Mouse (Mus musculus) thymus, adult 2 months (tissue): ENCODE data around the gene Slc7a6os. TPM values are rescaled to one million over a fixed set of nuclear protein-coding genes. Genes with fewer than 3 reads are reported as not detected.
"Not testable (repeated sequence)": the region's sequence is repeated elsewhere in the genome, so short reads cannot be mapped to it uniquely, and the experiment has no call there.

Source experiments
- DNase-seq: peaks from one replicate; pipeline ENCODE4 v3.0.0; 2021
- H3K27ac ChIP-seq: fragments of 200-500 bp; 2 replicates; pipeline ENCODE4 v1.5.1; 2012; ENCODE audit warnings: low read length, control low read depth; ENCODE audit not compliant: control insufficient read depth, insufficient read depth
- H3K27me3 ChIP-seq: fragments of 200-500 bp; 2 replicates; pipeline ENCODE4 v1.6.1; 2012; ENCODE audit warnings: mild to moderate bottlenecking, low read length, moderate library complexity, mixed read lengths; ENCODE audit not compliant: control insufficient read depth, insufficient read depth
- H3K36me3 ChIP-seq: fragments of 200-500 bp; 2 replicates; pipeline ENCODE4 v1.6.1; 2012; ENCODE audit warnings: mild to moderate bottlenecking, low read length, moderate library complexity; ENCODE audit not compliant: control insufficient read depth, insufficient read depth
- H3K4me1 ChIP-seq: fragments of 200-500 bp; replicated peaks from 2 replicates; pipeline ENCODE4 v1.6.1; 2012; ENCODE audit warnings: low read length; ENCODE audit not compliant: control insufficient read depth, insufficient read depth
- H3K4me3 ChIP-seq: fragments of 200-500 bp; 2 replicates; pipeline ENCODE4 v1.5.1; 2012; ENCODE audit warnings: mild to moderate bottlenecking, low read length, control low read depth, moderate library complexity; ENCODE audit not compliant: control insufficient read depth, insufficient read depth
- CTCF ChIP-seq: fragments of 200-500 bp; IDR thresholded peaks from 2 replicates; pipeline ENCODE4 v1.5.1; 2012; ENCODE audit warnings: mild to moderate bottlenecking, control low read depth, low read length, moderate library complexity, borderline replicate concordance; ENCODE audit not compliant: control insufficient read depth, poor library complexity, insufficient read depth; ENCODE audit errors: extremely low read depth
- POLR2A ChIP-seq: fragments of 200-500 bp; IDR thresholded peaks from 2 replicates; pipeline ENCODE4 v1.6.1; 2012; ENCODE audit warnings: mild to moderate bottlenecking, low read length, control low read depth, moderate library complexity; ENCODE audit not compliant: control insufficient read depth, poor library complexity, insufficient read depth; ENCODE audit errors: extremely low read depth
- WGBS: fragments of 180-500 bp; shearing (Covaris S2); methylation state at CpG from one replicate; pipeline ENCODE4 v1.1.7; 2018; 5-methylcytosine and 5-hydroxymethylcytosine counted together
- polyA plus RNA-seq: library from polyadenylated mRNA; depleted of rRNA; stranded (reverse); fragments of >200 nt; gene quantifications from 2 replicates; pipeline ENCODE4 v1.2.3, GENCODE M21; 2012

The Slc7a6os gene
- polyA plus RNA-seq, 1 experiment, result 44.9 TPM

- DNase-seq, result peak; percentile 38
- no peaks in the 10 kb centered on the region for H3K36me3 ChIP-seq
- WGBS, result 1% methylated on average over 35 of the region's 35 CpGs
- H3K4me3 ChIP-seq, result peak overlapping the region; percentile 82
- H3K27ac ChIP-seq, result no peak overlapping the region
- TF ChIP-seq CTCF, result no peak
- no peak for TF ChIP-seq POLR2A
- 0 out of 2 replicates have a peak, but pooled peaks cover 3% of the 10 kb centered on the region for H3K4me1 ChIP-seq
- no peaks in the 10 kb centered on the region for H3K27me3 ChIP-seq
Measured at GRCm38 (mm10) chr8:106210035-106210731, 552 bp downstream of the Slc7a6os start.

GRCm38 (mm10) chr8:106199596-106199995 lies 11.1 kb downstream of the Slc7a6os start:
- not testable (repeated sequence) for DNase-seq, H3K27me3 ChIP-seq, H3K27ac ChIP-seq, H3K4me3 ChIP-seq, H3K4me1 ChIP-seq
- WGBS, result 96% methylated on average over 3 of the region's 3 CpGs
- peaks cover 71% of the 10 kb centered on the region for H3K36me3 ChIP-seq

- peak; percentile 47 for DNase-seq
- TF ChIP-seq CTCF, result no peak
- TF ChIP-seq POLR2A, result no peak
- WGBS, result 38% methylated on average over 1 of the region's 1 CpGs
- peaks cover 64% of the 10 kb centered on the region for H3K36me3 ChIP-seq
- no peaks in the 10 kb centered on the region for H3K27me3 ChIP-seq
- no peak overlapping the region for H3K27ac ChIP-seq
- H3K4me1 ChIP-seq, result no peaks in the 10 kb centered on the region
- no peak overlapping the region for H3K4me3 ChIP-seq
Measured at GRCm38 (mm10) chr8:106198741-106199140, 12.0 kb downstream of the Slc7a6os start.

- TF ChIP-seq POLR2A, result no peak
- TF ChIP-seq CTCF, result no peak
- Histone ChIP-seq H3K36me3 (peaks cover 33% of the 10 kb centered on the region), H3K4me3 (no peak overlapping the region), H3K4me1 (no peaks in the 10 kb centered on the region), H3K27me3 (no peaks in the 10 kb centered on the region), H3K27ac (no peak overlapping the region)
- DNase-seq, result no peak
- 93% methylated on average over 5 of the region's 5 CpGs for WGBS
Measured at GRCm38 (mm10) chr8:106194062-106194461, 16.7 kb downstream of the Slc7a6os start.

- Histone ChIP-seq H3K4me3 (no peak overlapping the region), H3K27me3 (no peaks in the 10 kb centered on the region), H3K4me1 (no peaks in the 10 kb centered on the region), H3K27ac (no peak overlapping the region), H3K36me3 (peaks cover 31% of the 10 kb centered on the region)
- TF ChIP-seq POLR2A (no peak), CTCF (no peak)
- 95% methylated on average over 6 of the region's 6 CpGs for WGBS
- no peak for DNase-seq
Measured at GRCm38 (mm10) chr8:106193162-106193561, 17.6 kb downstream of the Slc7a6os start.

GRCm38 (mm10) chr8:106191639-106192038 lies 19.1 kb downstream of the Slc7a6os start:
- Histone ChIP-seq H3K4me1 (no peaks in the 10 kb centered on the region), H3K27ac (no peak overlapping the region), H3K36me3 (peaks cover 18% of the 10 kb centered on the region), H3K27me3 (no peaks in the 10 kb centered on the region), H3K4me3 (no peak overlapping the region)
- no peak for TF ChIP-seq CTCF
- no peak for TF ChIP-seq POLR2A
- no peak for DNase-seq
- WGBS, result 97% methylated on average over 5 of the region's 5 CpGs

GRCm38 (mm10) chr8:106189162-106189561 lies 21.6 kb downstream of the Slc7a6os start:
- no peak for DNase-seq
- H3K36me3 ChIP-seq, result peaks cover 7% of the 10 kb centered on the region
- TF ChIP-seq CTCF (no peak), POLR2A (no peak)
- no peaks in the 10 kb centered on the region for H3K27me3 ChIP-seq
- no peaks in the 10 kb centered on the region for H3K4me1 ChIP-seq
- no peak overlapping the region for H3K27ac ChIP-seq
- H3K4me3 ChIP-seq, result no peak overlapping the region
- WGBS, result 96% methylated on average over 4 of the region's 4 CpGs
